Mouse (Mus musculus): ENCODE data around the gene Olfr1416. TPM values are rescaled to one million over a fixed set of nuclear protein-coding genes. Genes with fewer than 3 reads are reported as not detected.

The Olfr1416 gene
- polyA plus RNA-seq, 1 experiment from 2014 or later: 0.03 TPM

- Histone ChIP-seq H3K4me1 (ENCODE audit: control insufficient read depth, insufficient read depth, low read length) (peaks cover 10% of the 10 kb centered on the region), H3K4me2 (ENCODE audit: low read depth, low read length) (no peak overlapping the region), H3K9ac (ENCODE audit: low read depth, low read length) (0 out of 2 replicates have a peak overlapping the region, but pooled peaks have one; percentile 14), H3K27ac (replicated peaks; ENCODE audit: low read depth, low read length) (peak overlapping the region; percentile 28), H3K9me3 (ENCODE audit: control insufficient read depth, low read length) (no peaks in the 10 kb centered on the region), H3K36me3 (ENCODE audit: control insufficient read depth, insufficient read depth, low read length) (peaks cover 48% of the 10 kb centered on the region), H3K4me3 (ENCODE audit: low read depth, low read length) (no peak overlapping the region), H3K27me3 (replicated peaks; ENCODE audit: control insufficient read depth, insufficient read depth, low read length) (no peaks in the 10 kb centered on the region)
- DNase-seq (ENCODE audit: low spot score): peak; percentile 23
- WGBS: 25% methylated on average over 9 of the region's 9 CpGs
- ATAC-seq (ENCODE audit: low read depth): peak; percentile 42; the same call in 1 of the 2 replicates
Measured at GRCm38 (mm10) chr1:92437678-92438271, 47.1 kb downstream of the Olfr1416 start.

GRCm38 (mm10) chr1:92436831-92437321, 48.0 kb downstream of the Olfr1416 start:
- no peaks in the 10 kb centered on the region for H3K9me3 ChIP-seq (ENCODE audit: control insufficient read depth, low read length)
- H3K9ac ChIP-seq (ENCODE audit: low read depth, low read length): no peak overlapping the region
- no peaks in the 10 kb centered on the region for H3K27me3 ChIP-seq (replicated peaks; ENCODE audit: control insufficient read depth, insufficient read depth, low read length)
- H3K27ac ChIP-seq (replicated peaks; ENCODE audit: low read depth, low read length): 0 out of 2 replicates have a peak overlapping the region, but pooled peaks have one; percentile 28
- 34% methylated on average over 4 of the region's 4 CpGs for WGBS
- no peak overlapping the region for H3K4me2 ChIP-seq (ENCODE audit: low read depth, low read length)
- DNase-seq (ENCODE audit: low spot score) (peak; percentile 13), ATAC-seq (ENCODE audit: low read depth) (no peak)
- H3K4me1 ChIP-seq (ENCODE audit: control insufficient read depth, insufficient read depth, low read length): peaks cover 10% of the 10 kb centered on the region
- peaks cover 39% of the 10 kb centered on the region for H3K36me3 ChIP-seq (ENCODE audit: control insufficient read depth, insufficient read depth, low read length)
- H3K4me3 ChIP-seq (ENCODE audit: low read depth, low read length): no peak overlapping the region

GRCm38 (mm10) chr1:92434986-92435385, 49.9 kb downstream of the Olfr1416 start:
- ATAC-seq (ENCODE audit: low read depth) (no peak), DNase-seq (ENCODE audit: low spot score) (no peak)
- Histone ChIP-seq H3K4me1 (ENCODE audit: control insufficient read depth, insufficient read depth, low read length) (peaks cover 10% of the 10 kb centered on the region), H3K36me3 (ENCODE audit: control insufficient read depth, insufficient read depth, low read length) (peaks cover 24% of the 10 kb centered on the region), H3K27me3 (replicated peaks; ENCODE audit: control insufficient read depth, insufficient read depth, low read length) (no peaks in the 10 kb centered on the region), H3K9me3 (ENCODE audit: control insufficient read depth, low read length) (no peaks in the 10 kb centered on the region), H3K27ac (replicated peaks; ENCODE audit: low read depth, low read length) (no peak overlapping the region), H3K4me2 (ENCODE audit: low read depth, low read length) (no peak overlapping the region), H3K4me3 (ENCODE audit: low read depth, low read length) (no peak overlapping the region), H3K9ac (ENCODE audit: low read depth, low read length) (no peak overlapping the region)
- WGBS: 40% methylated on average over 1 of the region's 1 CpGs

- Histone ChIP-seq H3K36me3 (ENCODE audit: control insufficient read depth, insufficient read depth, low read length) (peaks cover 2% of the 10 kb centered on the region; the same call in 1 of the 2 replicates), H3K4me1 (ENCODE audit: control insufficient read depth, insufficient read depth, low read length) (peaks cover 8% of the 10 kb centered on the region), H3K4me2 (ENCODE audit: low read depth, low read length) (no peak overlapping the region), H3K27ac (replicated peaks; ENCODE audit: low read depth, low read length) (no peak overlapping the region), H3K9ac (ENCODE audit: low read depth, low read length) (no peak overlapping the region), H3K27me3 (replicated peaks; ENCODE audit: control insufficient read depth, insufficient read depth, low read length) (no peaks in the 10 kb centered on the region), H3K9me3 (ENCODE audit: control insufficient read depth, low read length) (no peaks in the 10 kb centered on the region), H3K4me3 (ENCODE audit: low read depth, low read length) (no peak overlapping the region)
- WGBS: 68% methylated on average over 9 of the region's 9 CpGs
- no peak for ATAC-seq (ENCODE audit: low read depth)
- DNase-seq (ENCODE audit: low spot score): no peak
Measured at GRCm38 (mm10) chr1:92432791-92433190, 52.1 kb downstream of the Olfr1416 start.

- no peaks in the 10 kb centered on the region for H3K9me3 ChIP-seq (ENCODE audit: control insufficient read depth, low read length)
- DNase-seq (ENCODE audit: low spot score) (peak; percentile 19), ATAC-seq (ENCODE audit: low read depth) (no peak)
- WGBS: 32% methylated on average over 4 of the region's 4 CpGs
- peaks cover 3% of the 10 kb centered on the region; the same call in 1 of the 2 replicates for H3K4me1 ChIP-seq (ENCODE audit: control insufficient read depth, insufficient read depth, low read length)
- no peak overlapping the region for H3K4me2 ChIP-seq (ENCODE audit: low read depth, low read length)
- no peaks in the 10 kb centered on the region for H3K36me3 ChIP-seq (ENCODE audit: control insufficient read depth, insufficient read depth, low read length)
- H3K4me3 ChIP-seq (ENCODE audit: low read depth, low read length): no peak overlapping the region
- H3K27ac ChIP-seq (replicated peaks; ENCODE audit: low read depth, low read length): no peak overlapping the region
- H3K9ac ChIP-seq (ENCODE audit: low read depth, low read length): no peak overlapping the region
- no peaks in the 10 kb centered on the region for H3K27me3 ChIP-seq (replicated peaks; ENCODE audit: control insufficient read depth, insufficient read depth, low read length)
Measured at GRCm38 (mm10) chr1:92432098-92432497, 52.8 kb downstream of the Olfr1416 start.

- Histone ChIP-seq H3K4me1 (ENCODE audit: control insufficient read depth, insufficient read depth, low read length) (peaks cover 3% of the 10 kb centered on the region; the same call in 1 of the 2 replicates), H3K9ac (ENCODE audit: low read depth, low read length) (no peak overlapping the region), H3K27ac (replicated peaks; ENCODE audit: low read depth, low read length) (no peak overlapping the region), H3K27me3 (replicated peaks; ENCODE audit: control insufficient read depth, insufficient read depth, low read length) (no peaks in the 10 kb centered on the region), H3K36me3 (ENCODE audit: control insufficient read depth, insufficient read depth, low read length) (no peaks in the 10 kb centered on the region), H3K4me2 (ENCODE audit: low read depth, low read length) (no peak overlapping the region), H3K4me3 (ENCODE audit: low read depth, low read length) (no peak overlapping the region), H3K9me3 (ENCODE audit: control insufficient read depth, low read length) (no peaks in the 10 kb centered on the region)
- ATAC-seq (ENCODE audit: low read depth) (no peak), DNase-seq (ENCODE audit: low spot score) (no peak)
- WGBS: 67% methylated on average over 3 of the region's 3 CpGs
Measured at GRCm38 (mm10) chr1:92431420-92431819, 53.5 kb downstream of the Olfr1416 start.

- Histone ChIP-seq H3K4me1 (ENCODE audit: control insufficient read depth, insufficient read depth, low read length) (peaks cover 3% of the 10 kb centered on the region; the same call in 1 of the 2 replicates), H3K27ac (replicated peaks; ENCODE audit: low read depth, low read length) (no peak overlapping the region), H3K9me3 (ENCODE audit: control insufficient read depth, low read length) (no peaks in the 10 kb centered on the region), H3K27me3 (replicated peaks; ENCODE audit: control insufficient read depth, insufficient read depth, low read length) (no peaks in the 10 kb centered on the region), H3K36me3 (ENCODE audit: control insufficient read depth, insufficient read depth, low read length) (no peaks in the 10 kb centered on the region), H3K4me3 (ENCODE audit: low read depth, low read length) (no peak overlapping the region), H3K4me2 (ENCODE audit: low read depth, low read length) (no peak overlapping the region), H3K9ac (ENCODE audit: low read depth, low read length) (no peak overlapping the region)
- no peak for ATAC-seq (ENCODE audit: low read depth)
- 86% methylated on average over 1 of the region's 1 CpGs for WGBS
- DNase-seq (ENCODE audit: low spot score): no peak
Measured at GRCm38 (mm10) chr1:92430991-92431390, 53.9 kb downstream of the Olfr1416 start.

Data from embryonic facial prominence, embryonic 14.5 days (tissue).